Mouse (Mus musculus) central nervous system, embryonic 11.5 days (tissue): Measurements from ENCODE around the gene B9d2. TPM values are rescaled to one million over a fixed set of nuclear protein-coding genes. Genes with fewer than 3 reads are reported as not detected.

Experiments
- polyA plus RNA-seq: library from polyadenylated mRNA; depleted of rRNA; stranded (reverse); fragments of >200 nt; gene quantifications from 2 replicates; pipeline ENCODE4 v1.2.3, GENCODE M21; 2012; rRNA removed

Gene B9d2
- polyA plus RNA-seq: 21.3 and 30.0 TPM in 2 replicates

DNA sequence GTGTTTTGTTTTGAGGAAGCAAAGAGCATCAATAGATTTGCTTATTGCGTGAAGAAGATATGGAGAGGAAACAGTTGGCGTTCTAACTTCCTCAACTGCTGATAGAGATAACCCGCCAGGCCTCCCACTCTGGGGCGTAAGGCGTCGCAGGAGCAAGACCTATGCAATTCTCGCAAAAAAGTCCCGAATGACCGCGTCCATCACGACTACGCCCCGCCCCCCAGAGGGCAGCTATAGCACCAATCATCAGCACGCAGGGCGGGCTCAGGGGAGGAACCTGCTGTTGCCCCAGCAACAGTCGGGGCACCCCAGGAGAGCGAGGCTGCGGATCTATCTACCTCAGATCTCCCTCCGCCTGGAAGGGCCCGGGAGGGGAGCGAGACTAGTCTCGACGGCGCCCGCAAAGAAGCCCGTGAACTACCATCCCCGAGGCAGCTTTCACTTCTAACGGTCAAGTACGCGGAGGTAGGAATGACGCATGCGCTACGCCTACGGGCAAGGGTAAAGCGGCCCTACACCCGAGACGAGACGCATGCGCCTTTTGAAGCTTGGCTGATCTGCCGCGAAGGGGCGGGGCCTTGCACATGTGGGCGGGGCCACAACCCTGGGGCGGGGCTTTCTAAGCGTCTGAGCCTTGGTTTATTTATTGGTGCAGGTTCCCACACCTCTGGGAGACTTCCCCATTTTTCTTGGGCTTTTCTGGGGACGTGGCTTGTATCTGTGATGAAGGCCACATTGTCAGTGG, at the start of gene B9d2:
Gene B9d2, plus strand, starts transcription at position 267 of the 745 bp plus-strand sequence.

DNA sequence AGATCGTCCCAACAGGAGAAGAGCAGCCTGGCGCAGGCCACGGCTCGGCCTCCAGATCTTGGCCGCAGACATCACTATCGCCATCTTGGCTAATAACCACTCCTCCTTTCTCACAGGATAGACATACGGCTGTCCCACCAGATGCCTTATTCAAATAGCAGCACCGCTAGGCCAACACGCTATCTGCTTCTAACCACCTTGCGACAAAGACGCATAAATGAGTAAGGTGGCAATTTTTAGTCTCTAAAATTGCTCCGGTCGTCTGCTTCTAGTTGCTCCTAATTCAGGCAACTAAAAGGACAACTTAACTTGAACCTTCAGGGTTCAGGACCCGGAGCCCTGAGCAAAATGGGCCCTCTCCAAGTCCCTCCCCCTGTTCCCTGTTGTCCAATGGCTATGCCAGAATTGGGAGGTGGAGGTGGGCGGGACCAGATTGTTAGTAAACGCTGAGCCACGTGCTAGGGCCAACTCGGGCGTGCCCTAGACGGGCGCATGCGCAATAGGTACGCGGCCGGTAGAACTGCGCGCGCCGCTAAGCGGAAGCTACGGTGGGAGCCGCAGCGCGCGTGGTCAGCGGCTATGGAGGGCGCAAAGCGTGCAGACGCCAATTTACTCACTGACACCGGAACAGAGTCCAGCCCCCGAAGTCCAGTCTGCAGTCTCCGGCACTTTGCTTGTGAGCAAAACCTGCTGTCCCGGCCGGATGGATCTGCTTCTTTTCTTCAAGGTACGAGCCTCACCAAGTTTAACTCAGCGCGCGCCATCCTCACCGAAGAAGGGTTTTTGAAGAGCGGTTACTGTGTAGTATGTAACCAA, 21.7 kb upstream of the B9d2 start, which contains the start of the genes Bckdha and Exosc5:
Gene Bckdha, minus strand, starts transcription at position 325 of the 816 bp plus-strand sequence.
Gene Exosc5, plus strand, starts transcription at position 508 of the 816 bp plus-strand sequence.

DNA sequence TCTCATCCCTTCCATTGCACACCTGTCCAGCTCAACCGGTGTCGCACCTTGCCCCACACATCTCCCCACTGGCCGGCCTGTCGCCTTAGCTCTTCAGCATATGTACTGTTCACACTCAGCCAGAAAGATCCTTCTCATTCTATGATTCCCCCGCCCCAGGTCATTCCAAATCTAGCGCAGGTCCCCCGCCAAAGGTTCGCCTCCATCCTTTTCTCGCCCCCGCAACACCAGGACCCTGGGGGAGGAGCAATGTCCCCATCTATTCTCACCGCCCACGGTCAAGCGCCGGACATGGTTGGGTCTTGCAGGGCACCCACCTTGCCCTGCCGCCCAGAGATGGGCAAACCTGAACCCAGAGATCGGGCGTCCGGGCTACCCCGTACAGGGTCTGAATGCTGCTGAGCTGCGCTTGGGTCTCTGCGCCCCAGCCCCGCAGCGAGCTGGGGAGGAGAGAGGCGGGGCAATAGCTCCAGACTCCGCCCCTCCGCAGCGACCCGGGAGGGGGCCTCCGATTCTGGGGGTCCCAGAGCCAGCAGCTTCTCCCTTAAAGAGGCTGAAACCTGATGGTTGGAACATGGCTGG, 5.8 kb upstream of the B9d2 start, which contains the start of gene Tmem91:
Gene Tmem91, minus strand, starts transcription at position 448 of the 582 bp plus-strand sequence.

DNA sequence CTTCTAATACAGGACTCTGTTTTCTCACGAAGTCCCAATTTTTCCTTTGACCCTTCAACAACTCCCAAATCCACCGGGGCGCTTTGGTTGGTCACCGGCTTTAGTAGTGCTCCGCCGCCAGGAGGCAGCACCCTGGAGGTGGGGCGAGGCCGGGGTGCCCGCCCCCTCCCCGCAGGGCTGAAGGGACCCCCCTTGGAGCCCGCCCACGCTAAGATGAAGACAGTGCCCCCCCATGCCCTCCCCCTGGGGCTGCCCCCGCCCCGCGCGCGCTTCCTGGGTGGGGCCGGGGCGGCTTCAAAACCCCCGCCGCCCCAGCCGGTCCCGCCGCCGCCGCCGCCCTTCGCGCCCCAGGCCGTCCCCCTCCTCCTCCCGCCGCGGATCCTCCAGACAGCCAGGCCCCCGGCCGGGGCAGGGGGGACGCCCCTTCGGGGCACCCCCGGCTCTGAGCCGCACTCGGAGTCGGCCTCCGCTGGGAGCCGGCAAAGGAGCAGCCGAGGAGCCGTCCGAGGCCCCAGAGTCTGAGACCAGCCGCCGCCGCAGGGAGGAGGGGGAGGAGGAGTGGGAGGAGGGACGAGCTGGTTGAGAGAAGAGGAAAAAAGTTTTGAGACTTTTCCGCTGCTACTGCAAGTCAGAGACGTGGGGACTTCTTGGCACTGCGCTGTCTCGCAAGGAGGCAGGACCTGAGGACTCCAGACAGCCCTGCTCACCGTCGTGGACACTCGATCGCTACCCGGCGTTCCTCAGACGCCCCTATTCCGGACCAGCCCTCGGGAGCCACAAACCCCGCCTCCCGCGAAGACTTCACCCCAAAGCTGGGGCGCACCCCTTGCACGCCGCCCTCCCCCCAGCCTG, 6.3 kb downstream of the B9d2 start, which contains the start of gene Tgfb1:
Gene Tgfb1, plus strand, starts transcription at position 323 of the 852 bp plus-strand sequence.

DNA sequence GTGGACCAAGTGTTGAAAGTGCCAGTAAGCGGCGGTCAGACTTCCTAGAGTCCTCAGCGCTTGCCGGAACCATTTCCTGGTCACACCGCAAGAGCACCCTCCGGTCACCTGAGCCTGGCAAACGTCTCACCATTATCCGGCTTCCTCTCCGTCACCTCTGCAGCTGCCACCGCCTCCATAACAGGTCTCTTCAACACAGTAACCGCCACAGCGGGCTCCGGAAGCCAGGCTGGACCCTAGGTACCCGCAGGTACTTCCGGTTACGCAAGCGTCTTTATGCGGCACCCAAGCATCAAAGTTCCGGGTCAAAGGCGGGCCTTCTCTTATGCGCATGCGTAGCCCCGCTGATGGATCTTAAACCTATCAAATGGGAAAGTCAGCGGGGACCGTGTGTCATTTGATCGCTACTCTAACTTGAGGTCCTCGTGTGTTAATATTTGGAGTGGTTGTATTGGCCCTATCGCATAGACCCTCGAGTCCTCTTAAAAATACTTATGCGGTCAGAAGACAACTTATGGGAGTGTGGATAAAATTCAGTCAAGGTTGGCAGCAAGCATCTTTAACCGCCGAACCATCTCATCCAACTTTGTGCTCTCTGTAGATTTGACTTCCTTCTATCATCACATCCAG, 38.3 kb downstream of the B9d2 start, which contains the start of gene Ccdc97:
Gene Ccdc97, minus strand, starts transcription at position 301 of the 630 bp plus-strand sequence.

Other genes with a start within 250 kb of the B9d2 start
- gene Ceacam1, start 203.2 kb upstream of the B9d2 start, polyA plus RNA-seq: 0.61 and 1.2 TPM in 2 replicates
- not detected in 2 replicates for gene Ceacam2, start 140.9 kb upstream of the B9d2 start, polyA plus RNA-seq
- not detected in 2 replicates for gene Erich4, start 64.9 kb upstream of the B9d2 start, polyA plus RNA-seq
- 22.3 and 31.2 TPM in 2 replicates for gene Dmac2, start 61.4 kb upstream of the B9d2 start, polyA plus RNA-seq
- gene B3gnt8, start 54.1 kb upstream of the B9d2 start, polyA plus RNA-seq: 1.4 and 1.6 TPM in 2 replicates
- 31.3 and 48.1 TPM in 2 replicates for gene Bckdha, start 21.8 kb upstream of the B9d2 start, polyA plus RNA-seq
- 45.5 and 45.7 TPM in 2 replicates for gene Exosc5, start 21.6 kb upstream of the B9d2 start, polyA plus RNA-seq
- gene Tmem91, start 5.6 kb upstream of the B9d2 start, polyA plus RNA-seq: 0.52 and 0.74 TPM in 2 replicates
- gene Tgfb1, start 6.2 kb downstream of the B9d2 start, polyA plus RNA-seq: 5.5 and 8.6 TPM in 2 replicates
- gene Ccdc97, start 38.3 kb downstream of the B9d2 start, polyA plus RNA-seq: 66.6 and 84.8 TPM in 2 replicates
- 80.8 and 115 TPM in 2 replicates for gene Hnrnpul1, start 74.0 kb downstream of the B9d2 start, polyA plus RNA-seq
- 22.3 and 32.5 TPM in 2 replicates for gene Axl, start 107.9 kb downstream of the B9d2 start, polyA plus RNA-seq
- 0.71 and 3.9 TPM in 2 replicates for gene Cyp2s1, start 136.1 kb downstream of the B9d2 start, polyA plus RNA-seq
- 0.02 TPM in 1 of 2 replicates, not detected in the other for gene Cyp2b10, start 216.8 kb downstream of the B9d2 start, polyA plus RNA-seq